Mouse (Mus musculus) ES-Bruce4 (cell line): ENCODE data around the gene Sez6l.

Source experiments
- CTCF ChIP-seq: IDR thresholded peaks from one replicate; pipeline ENCODE4 v1.8.1; 2011; ENCODE audit warnings: low read depth, low read length
- EP300 ChIP-seq: IDR thresholded peaks from 2 replicates; pipeline ENCODE4 v1.6.1; 2011; ENCODE audit warnings: low read depth, low read length; ENCODE audit not compliant: insufficient read depth
- POLR2A ChIP-seq: IDR thresholded peaks from one replicate; pipeline ENCODE4 v1.8.1; 2011; ENCODE audit warnings: low read length; ENCODE audit not compliant: insufficient read depth

GRCm38 (mm10) chr5:112532894-112533293, 44.1 kb downstream of the Sez6l start:
- TF ChIP-seq CTCF, result no peak
- no peak for TF ChIP-seq EP300
- TF ChIP-seq POLR2A, result no peak
